Mouse (Mus musculus) bone marrow, adult 2 months (tissue): ENCODE data around the gene Eno3.

Experiments used
- CTCF ChIP-seq: fragments of 200-500 bp; IDR thresholded peaks from 2 replicates; pipeline ENCODE4 v1.5.1; 2011; ENCODE audit warnings: low read length, control low read depth; ENCODE audit not compliant: control insufficient read depth, insufficient read depth
- POLR2A ChIP-seq: fragments of 200-500 bp; IDR thresholded peaks from 2 replicates; pipeline ENCODE4 v1.6.1; 2011; ENCODE audit warnings: low read depth, mild to moderate bottlenecking, control low read depth, low read length, borderline replicate concordance; ENCODE audit not compliant: control insufficient read depth

GRCm38 (mm10) chr11:70699722-70700556 lies 42.9 kb downstream of the Eno3 start, which contains the start of the genes Inca1 and Kif1c:
- TF ChIP-seq POLR2A, result peak; percentile 81; the same call in 1 of the 2 replicates
- TF ChIP-seq CTCF, result no peak; the same call in 1 of the 2 replicates
